Mouse (Mus musculus) stomach, postnatal 0 days (tissue): ENCODE data around the gene Diaph3.

Source experiments
- CTCF ChIP-seq: IDR thresholded peaks from 2 replicates; pipeline ENCODE4 v1.5.1; 2016; ENCODE audit warnings: antibody characterized with exemption, low read depth, mild to moderate bottlenecking, moderate library complexity
- EP300 ChIP-seq: optimal IDR thresholded peaks from 2 replicates; pipeline ENCODE3; 2016; ENCODE audit warnings: antibody characterized with exemption

GRCm38 (mm10) chr14:87020240-87020639, 120.8 kb downstream of the Diaph3 start:
- TF ChIP-seq CTCF (no peak), EP300 (no peak)
